Mouse (Mus musculus): ENCODE measurements at regions not wholly inside any gene's neighbourhood (a gene's known extent, or its start where the extent isn't known, plus 50 kb on each side); places are given as distances from the start of the nearest gene placed in this dataset.

DNA sequence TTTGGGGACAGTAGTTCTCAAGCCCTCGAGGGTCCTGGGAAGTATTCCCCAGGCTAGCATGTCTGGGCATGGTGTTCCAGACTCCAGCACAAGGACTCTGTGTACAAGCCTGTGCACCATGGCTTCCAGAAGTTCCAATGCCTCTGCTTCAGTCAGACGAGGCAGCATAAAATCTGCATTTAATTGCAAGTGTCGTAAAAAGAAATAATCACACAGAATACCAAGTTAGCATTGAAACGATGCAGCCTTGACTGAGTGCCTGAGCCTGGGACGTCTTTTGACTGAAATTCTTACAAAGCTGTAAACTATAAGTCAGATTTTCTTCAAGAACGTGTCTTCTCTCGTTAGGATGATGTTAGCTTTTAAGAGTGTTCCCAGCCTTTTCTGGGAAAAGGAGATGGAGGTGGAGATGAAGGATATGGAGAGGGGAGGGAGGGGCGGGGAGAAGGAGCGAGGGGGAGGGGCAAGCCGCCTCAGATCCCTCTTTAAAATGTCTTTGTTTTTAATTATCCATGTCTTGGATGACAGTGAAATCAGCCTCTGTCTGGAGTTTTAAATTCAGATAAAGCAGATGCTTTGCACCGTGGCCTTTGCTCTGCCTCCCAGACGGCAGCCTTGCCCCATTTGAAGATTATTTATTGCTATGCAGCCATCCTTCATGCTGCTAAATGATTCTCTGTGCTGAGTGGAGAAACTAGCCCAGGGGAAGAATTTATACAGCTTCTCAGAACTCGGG lies 154.3 kb downstream of the Cdc5l start:
- Histone ChIP-seq H3K9ac (ENCODE audit: low read length) (no peak overlapping the region), H3K4me1 (ENCODE audit: control insufficient read depth, insufficient read depth, low read length) (peaks cover 8% of the 10 kb centered on the region), H3K36me3 (ENCODE audit: control insufficient read depth, insufficient read depth, low read length) (no peaks in the 10 kb centered on the region), H3K27me3 (ENCODE audit: control insufficient read depth, insufficient read depth, low read length) (no peaks in the 10 kb centered on the region), H3K9me3 (ENCODE audit: control insufficient read depth, low read length) (no peaks in the 10 kb centered on the region), H3K27ac (ENCODE audit: low read depth, low read length) (no peak overlapping the region), H3K4me3 (ENCODE audit: low read depth, low read length) (no peak overlapping the region), H3K4me2 (ENCODE audit: low read depth) (no peak overlapping the region; the same call in 1 of the 2 replicates)
- 21% methylated on average over 13 of the region's 13 CpGs for WGBS
- DNase-seq (ENCODE audit: low spot score) (peak; percentile 26), ATAC-seq (ENCODE audit: insufficient read depth, low FRiP score, low TSS enrichment) (no peak)

DNA sequence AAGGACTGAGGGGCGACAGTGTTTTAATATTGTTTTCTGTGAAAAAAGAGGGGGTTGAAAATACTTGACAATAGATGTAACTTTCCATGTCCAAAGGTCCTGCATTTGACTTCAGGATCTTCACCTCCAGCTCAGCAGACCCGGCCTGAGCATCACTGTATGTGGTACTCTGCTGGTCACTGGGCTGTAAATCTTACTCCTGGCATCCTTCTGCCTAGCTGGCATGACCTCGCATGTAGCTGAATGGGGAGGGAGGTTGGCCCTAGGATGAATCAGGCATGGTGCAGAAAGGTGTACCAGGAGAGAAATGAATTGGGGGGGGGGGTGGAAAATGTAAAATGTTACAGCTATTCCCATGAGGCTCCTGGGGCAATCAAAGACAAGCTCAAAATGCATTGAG lies 156.0 kb downstream of the Cdc5l start:
- peaks cover 8% of the 10 kb centered on the region for H3K4me1 ChIP-seq (ENCODE audit: control insufficient read depth, insufficient read depth, low read length)
- H3K36me3 ChIP-seq (ENCODE audit: control insufficient read depth, insufficient read depth, low read length), result no peaks in the 10 kb centered on the region
- H3K4me2 ChIP-seq (ENCODE audit: low read depth), result no peak overlapping the region
- ATAC-seq (ENCODE audit: insufficient read depth, low FRiP score, low TSS enrichment), result no peak
- no peaks in the 10 kb centered on the region for H3K27me3 ChIP-seq (ENCODE audit: control insufficient read depth, insufficient read depth, low read length)
- H3K9me3 ChIP-seq (ENCODE audit: control insufficient read depth, low read length), result no peaks in the 10 kb centered on the region
- H3K27ac ChIP-seq (ENCODE audit: low read depth, low read length), result no peak overlapping the region
- H3K9ac ChIP-seq (ENCODE audit: low read length), result no peak overlapping the region
- no peak for DNase-seq (ENCODE audit: low spot score)
- WGBS, result 67% methylated on average over 3 of the region's 3 CpGs
- no peak overlapping the region for H3K4me3 ChIP-seq (ENCODE audit: low read depth, low read length)

DNA sequence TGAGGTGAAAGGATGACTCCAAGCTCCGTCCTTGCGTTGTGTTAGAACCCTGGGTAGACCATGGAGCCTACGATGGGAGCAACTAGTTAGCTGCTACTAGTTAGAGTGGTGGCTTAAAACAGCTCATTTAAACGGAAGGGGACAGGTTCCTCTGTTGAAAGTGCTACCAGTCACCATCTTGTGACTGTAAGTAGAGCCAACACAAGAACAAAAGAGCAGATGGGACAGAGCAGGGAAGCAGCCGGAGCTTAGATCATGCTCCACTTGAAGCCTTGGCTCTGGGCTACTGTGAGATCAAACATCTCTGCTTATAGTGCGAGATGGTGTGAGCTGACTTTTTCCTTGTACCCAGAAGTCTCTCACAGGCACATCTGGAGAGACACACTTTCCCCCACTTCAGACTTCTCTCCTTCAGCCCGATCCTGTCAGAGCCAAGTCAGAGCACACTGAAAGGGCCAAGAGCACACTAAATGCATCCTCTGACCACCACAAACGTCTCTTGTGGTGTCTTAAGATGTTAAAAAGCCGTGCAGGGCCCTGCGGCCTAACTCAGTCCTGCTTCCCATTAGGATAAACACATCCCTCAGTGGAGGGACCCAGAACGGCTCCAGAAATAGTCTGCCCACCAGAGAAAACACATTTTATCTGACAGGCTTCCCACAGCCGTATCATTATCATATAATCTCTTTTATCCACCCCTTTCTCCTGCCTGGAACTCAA lies 156.7 kb downstream of the Cdc5l start:
- no peak for DNase-seq (ENCODE audit: low spot score)
- H3K4me3 ChIP-seq (ENCODE audit: low read depth, low read length), result no peak overlapping the region
- ATAC-seq (ENCODE audit: insufficient read depth, low FRiP score, low TSS enrichment), result no peak
- peaks cover 8% of the 10 kb centered on the region for H3K4me1 ChIP-seq (ENCODE audit: control insufficient read depth, insufficient read depth, low read length)
- no peak overlapping the region for H3K27ac ChIP-seq (ENCODE audit: low read depth, low read length)
- 83% methylated on average over 12 of the region's 12 CpGs for WGBS
- H3K36me3 ChIP-seq (ENCODE audit: control insufficient read depth, insufficient read depth, low read length), result no peaks in the 10 kb centered on the region
- H3K4me2 ChIP-seq (ENCODE audit: low read depth), result no peak overlapping the region
- no peaks in the 10 kb centered on the region for H3K9me3 ChIP-seq (ENCODE audit: control insufficient read depth, low read length)
- H3K9ac ChIP-seq (ENCODE audit: low read length), result no peak overlapping the region
- H3K27me3 ChIP-seq (ENCODE audit: control insufficient read depth, insufficient read depth, low read length), result no peaks in the 10 kb centered on the region

DNA sequence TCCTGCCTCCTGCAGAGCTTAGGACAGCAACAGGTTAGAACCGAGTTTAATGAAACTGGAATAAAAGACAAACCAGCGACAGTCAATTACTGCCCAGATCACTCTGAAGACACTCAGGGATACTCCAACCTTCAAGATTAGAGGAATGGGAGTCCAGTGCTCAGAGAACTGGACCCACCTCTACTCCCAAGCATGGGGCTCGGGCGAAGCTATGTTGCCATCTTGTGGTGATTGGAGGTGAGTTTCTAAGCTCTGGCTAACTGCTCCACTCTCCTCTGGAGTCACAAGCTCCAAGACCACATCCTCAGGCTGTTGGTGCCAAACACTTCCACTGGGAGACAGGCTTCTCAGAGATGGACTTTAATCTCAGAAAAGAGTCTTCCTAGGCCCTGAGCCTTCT lies 158.6 kb downstream of the Cdc5l start:
- Histone ChIP-seq H3K4me1 (ENCODE audit: control insufficient read depth, insufficient read depth, low read length) (peaks cover 6% of the 10 kb centered on the region), H3K36me3 (ENCODE audit: control insufficient read depth, insufficient read depth, low read length) (no peaks in the 10 kb centered on the region), H3K27ac (ENCODE audit: low read depth, low read length) (no peak overlapping the region), H3K4me2 (ENCODE audit: low read depth) (no peak overlapping the region), H3K9me3 (ENCODE audit: control insufficient read depth, low read length) (0 out of 2 replicates have a peak, but pooled peaks cover 2% of the 10 kb centered on the region), H3K9ac (ENCODE audit: low read length) (no peak overlapping the region), H3K27me3 (ENCODE audit: control insufficient read depth, insufficient read depth, low read length) (no peaks in the 10 kb centered on the region), H3K4me3 (ENCODE audit: low read depth, low read length) (no peak overlapping the region)
- 80% methylated on average over 4 of the region's 4 CpGs for WGBS
- no peak for DNase-seq (ENCODE audit: low spot score)
- no peak for ATAC-seq (ENCODE audit: insufficient read depth, low FRiP score, low TSS enrichment)

DNA sequence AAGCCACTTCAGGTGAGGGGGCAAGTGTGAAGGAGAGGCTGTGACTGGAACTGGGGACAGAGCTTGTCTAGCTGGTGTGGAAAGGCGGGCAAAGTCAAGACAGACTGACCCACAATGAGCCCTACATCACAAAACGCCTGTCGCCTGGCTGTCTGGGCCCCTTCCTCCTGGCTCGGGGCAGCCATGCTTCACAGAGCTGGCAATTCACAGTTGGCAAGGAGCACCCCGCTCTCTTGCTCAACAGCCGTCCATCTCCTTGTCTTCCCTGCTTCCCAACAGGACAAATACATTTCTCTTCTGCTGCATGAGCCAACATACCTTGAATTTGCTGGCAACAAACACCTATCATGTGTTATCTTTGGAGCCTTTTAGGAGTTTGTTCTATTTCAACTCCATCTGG lies 166.8 kb downstream of the Cdc5l start:
- no peak for ATAC-seq (ENCODE audit: insufficient read depth, low FRiP score, low TSS enrichment)
- Histone ChIP-seq H3K4me1 (ENCODE audit: control insufficient read depth, insufficient read depth, low read length) (peaks cover 3% of the 10 kb centered on the region; the same call in 1 of the 2 replicates), H3K36me3 (ENCODE audit: control insufficient read depth, insufficient read depth, low read length) (no peaks in the 10 kb centered on the region), H3K4me3 (ENCODE audit: low read depth, low read length) (no peak overlapping the region), H3K27ac (ENCODE audit: low read depth, low read length) (no peak overlapping the region), H3K9ac (ENCODE audit: low read length) (no peak overlapping the region), H3K9me3 (ENCODE audit: control insufficient read depth, low read length) (0 out of 2 replicates have a peak, but pooled peaks cover 2% of the 10 kb centered on the region), H3K27me3 (ENCODE audit: control insufficient read depth, insufficient read depth, low read length) (no peaks in the 10 kb centered on the region), H3K4me2 (ENCODE audit: low read depth) (no peak overlapping the region)
- no peak for DNase-seq (ENCODE audit: low spot score)
- 82% methylated on average over 6 of the region's 6 CpGs for WGBS

DNA sequence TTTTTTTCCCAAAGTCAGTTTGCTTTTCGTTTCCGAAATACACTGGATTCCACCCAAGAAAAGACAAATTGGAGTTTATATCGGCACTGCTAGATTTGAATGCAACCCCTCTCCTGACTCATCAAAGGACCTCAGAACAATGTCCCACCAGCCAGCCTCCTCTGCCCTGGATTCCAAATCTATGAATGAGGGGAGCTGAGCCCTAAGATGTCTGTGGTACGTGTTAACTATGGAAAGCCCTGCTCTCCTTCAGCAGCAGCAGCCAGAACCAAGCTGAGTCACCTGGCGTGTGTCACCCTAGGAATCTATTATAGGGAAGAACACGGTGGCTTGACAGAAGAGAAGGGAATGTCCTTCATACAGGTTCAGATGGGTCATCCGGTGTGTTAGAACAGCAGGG lies 167.9 kb downstream of the Cdc5l start:
- Histone ChIP-seq H3K9me3 (ENCODE audit: control insufficient read depth, low read length) (no peaks in the 10 kb centered on the region), H3K4me2 (ENCODE audit: low read depth) (no peak overlapping the region), H3K4me1 (ENCODE audit: control insufficient read depth, insufficient read depth, low read length) (peaks cover 3% of the 10 kb centered on the region; the same call in 1 of the 2 replicates), H3K27ac (ENCODE audit: low read depth, low read length) (no peak overlapping the region), H3K36me3 (ENCODE audit: control insufficient read depth, insufficient read depth, low read length) (no peaks in the 10 kb centered on the region), H3K9ac (ENCODE audit: low read length) (no peak overlapping the region), H3K27me3 (ENCODE audit: control insufficient read depth, insufficient read depth, low read length) (no peaks in the 10 kb centered on the region), H3K4me3 (ENCODE audit: low read depth, low read length) (no peak overlapping the region)
- DNase-seq (ENCODE audit: low spot score), result no peak
- no peak for ATAC-seq (ENCODE audit: insufficient read depth, low FRiP score, low TSS enrichment)
- 81% methylated on average over 7 of the region's 7 CpGs for WGBS

DNA sequence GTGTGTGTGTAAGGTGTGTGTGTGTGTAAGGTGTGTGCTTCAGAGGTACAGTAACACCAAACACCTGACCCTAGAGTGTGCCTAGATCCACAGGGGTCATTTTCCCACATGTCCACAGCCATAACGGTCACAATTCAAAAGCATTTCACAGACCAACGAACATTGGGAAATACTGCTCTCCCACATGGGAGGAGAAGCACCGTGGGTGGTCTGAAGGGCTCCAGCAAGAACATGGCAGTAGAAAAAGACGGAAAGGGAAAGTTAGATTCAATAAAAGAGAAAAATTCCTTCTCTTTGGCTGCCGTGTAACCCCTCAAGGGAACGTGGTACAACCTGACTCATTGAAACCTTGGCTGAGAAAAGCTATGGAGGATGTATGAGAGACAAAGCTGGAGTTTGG lies 169.1 kb downstream of the Cdc5l start:
- H3K27ac ChIP-seq (ENCODE audit: low read depth, low read length), result no peak overlapping the region
- WGBS, result 56% methylated on average over 6 of the region's 6 CpGs
- DNase-seq (ENCODE audit: low spot score), result no peak
- H3K4me1 ChIP-seq (ENCODE audit: control insufficient read depth, insufficient read depth, low read length), result peaks cover 3% of the 10 kb centered on the region; the same call in 1 of the 2 replicates
- no peaks in the 10 kb centered on the region for H3K27me3 ChIP-seq (ENCODE audit: control insufficient read depth, insufficient read depth, low read length)
- no peak overlapping the region for H3K9ac ChIP-seq (ENCODE audit: low read length)
- H3K4me2 ChIP-seq (ENCODE audit: low read depth), result no peak overlapping the region
- no peaks in the 10 kb centered on the region for H3K9me3 ChIP-seq (ENCODE audit: control insufficient read depth, low read length)
- H3K36me3 ChIP-seq (ENCODE audit: control insufficient read depth, insufficient read depth, low read length), result no peaks in the 10 kb centered on the region
- ATAC-seq (ENCODE audit: insufficient read depth, low FRiP score, low TSS enrichment), result no peak
- no peak overlapping the region for H3K4me3 ChIP-seq (ENCODE audit: low read depth, low read length)

DNA sequence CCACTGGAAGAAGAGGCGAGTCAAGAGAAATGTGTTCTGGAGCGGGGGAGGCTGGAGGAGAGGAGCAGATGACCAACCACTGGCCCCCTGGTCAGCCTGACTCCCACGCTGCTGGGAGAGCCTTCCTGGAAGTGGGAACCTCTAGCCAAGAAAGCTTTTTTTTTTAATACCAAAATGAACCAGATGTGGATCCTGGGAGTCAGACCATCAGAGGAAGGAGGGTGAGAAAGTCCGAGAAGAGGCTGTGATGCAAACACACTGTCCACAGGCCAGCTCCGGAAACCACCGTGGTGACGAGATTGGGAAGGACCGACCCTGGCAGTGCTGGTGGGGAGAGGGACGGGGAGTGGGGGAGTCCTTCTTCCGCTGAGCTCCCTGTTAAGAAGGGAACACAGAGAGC lies 173.1 kb downstream of the Cdc5l start:
- no peaks in the 10 kb centered on the region for H3K36me3 ChIP-seq (ENCODE audit: control insufficient read depth, insufficient read depth, low read length)
- H3K27me3 ChIP-seq (ENCODE audit: control insufficient read depth, insufficient read depth, low read length), result no peaks in the 10 kb centered on the region
- H3K27ac ChIP-seq (ENCODE audit: low read depth, low read length), result no peak overlapping the region
- peaks cover 3% of the 10 kb centered on the region; the same call in 1 of the 2 replicates for H3K4me1 ChIP-seq (ENCODE audit: control insufficient read depth, insufficient read depth, low read length)
- H3K9me3 ChIP-seq (ENCODE audit: control insufficient read depth, low read length), result no peaks in the 10 kb centered on the region
- no peak overlapping the region for H3K9ac ChIP-seq (ENCODE audit: low read length)
- H3K4me3 ChIP-seq (ENCODE audit: low read depth, low read length), result no peak overlapping the region
- 85% methylated on average over 10 of the region's 10 CpGs for WGBS
- no peak overlapping the region for H3K4me2 ChIP-seq (ENCODE audit: low read depth)
- DNase-seq (ENCODE audit: low spot score) (no peak), ATAC-seq (ENCODE audit: insufficient read depth, low FRiP score, low TSS enrichment) (no peak)

DNA sequence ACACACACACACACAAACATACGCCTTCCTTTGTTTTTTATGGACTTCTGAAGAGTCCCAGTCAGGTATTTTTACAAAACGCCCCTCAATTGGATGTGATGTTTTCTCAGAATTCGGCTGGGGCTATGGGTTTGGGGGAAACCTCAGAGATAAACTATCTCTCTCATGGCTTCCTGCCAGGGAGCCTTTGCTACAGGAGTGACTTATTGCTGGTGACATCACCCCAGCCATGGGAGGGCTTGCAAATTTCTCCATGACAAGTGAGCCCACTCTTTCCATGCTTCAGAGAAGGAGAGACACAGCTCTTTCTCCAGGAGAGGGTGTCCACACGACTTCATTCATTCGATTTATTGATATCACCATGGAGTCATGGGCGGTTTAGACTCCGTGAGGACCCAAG lies 175.5 kb downstream of the Cdc5l start:
- Histone ChIP-seq H3K4me2 (ENCODE audit: low read depth) (no peak overlapping the region), H3K36me3 (ENCODE audit: control insufficient read depth, insufficient read depth, low read length) (no peaks in the 10 kb centered on the region), H3K4me1 (ENCODE audit: control insufficient read depth, insufficient read depth, low read length) (no peaks in the 10 kb centered on the region), H3K27me3 (ENCODE audit: control insufficient read depth, insufficient read depth, low read length) (no peaks in the 10 kb centered on the region), H3K9ac (ENCODE audit: low read length) (no peak overlapping the region), H3K27ac (ENCODE audit: low read depth, low read length) (no peak overlapping the region), H3K9me3 (ENCODE audit: control insufficient read depth, low read length) (no peaks in the 10 kb centered on the region), H3K4me3 (ENCODE audit: low read depth, low read length) (no peak overlapping the region)
- ATAC-seq (ENCODE audit: insufficient read depth, low FRiP score, low TSS enrichment) (no peak), DNase-seq (ENCODE audit: low spot score) (no peak)
- WGBS, result 69% methylated on average over 7 of the region's 7 CpGs
